Mouse (Mus musculus) midbrain, embryonic 11.5 days (tissue): ENCODE measurements around the gene Rpl29. TPM values are rescaled to one million over a fixed set of nuclear protein-coding genes. Genes with fewer than 3 reads are reported as not detected.

ENCODE experiments used
- ATAC-seq: fragments of 200-750 bp; cut with Nextera tagmentation; 2 replicates; pipeline ENCODE4 v1.8.0; 2017; ENCODE audit warnings: moderate TSS enrichment, moderate library complexity; ENCODE audit not compliant: low FRiP score
- DNase-seq: peaks from one replicate; pipeline ENCODE4 v3.0.0; 2015; ENCODE audit warnings: low spot score; ENCODE audit errors: missing footprints
- H3K27ac ChIP-seq: fragments of 300-500 bp; sonication (generic); 2 replicates; pipeline ENCODE4 v1.5.1; 2014; ENCODE audit warnings: low read depth, low read length
- H3K27me3 ChIP-seq: fragments of 300-500 bp; sonication (generic); 2 replicates; pipeline ENCODE4 v1.6.1; 2014; ENCODE audit warnings: mild to moderate bottlenecking, low read length, moderate library complexity, mixed read lengths; ENCODE audit not compliant: control insufficient read depth, insufficient read depth
- H3K36me3 ChIP-seq: fragments of 300-500 bp; sonication (generic); 2 replicates; pipeline ENCODE4 v1.6.1; 2014; ENCODE audit warnings: mild to moderate bottlenecking, low read length, moderate library complexity, mixed read lengths; ENCODE audit not compliant: control insufficient read depth, insufficient read depth
- H3K4me1 ChIP-seq: fragments of 300-500 bp; sonication (generic); 2 replicates; pipeline ENCODE4 v1.6.1; 2014; ENCODE audit warnings: low read length; ENCODE audit not compliant: control insufficient read depth, insufficient read depth
- H3K4me2 ChIP-seq: fragments of 300-500 bp; sonication (generic); 2 replicates; pipeline ENCODE4 v1.6.1; 2014; ENCODE audit warnings: mild to moderate bottlenecking, moderate library complexity
- H3K4me3 ChIP-seq: fragments of 300-500 bp; sonication (generic); 2 replicates; pipeline ENCODE4 v1.5.1; 2014; ENCODE audit warnings: low read depth, low read length
- H3K9ac ChIP-seq: fragments of 300-500 bp; sonication (generic); 2 replicates; pipeline ENCODE4 v1.6.1; 2014; ENCODE audit warnings: low read length
- H3K9me3 ChIP-seq: fragments of 300-500 bp; sonication (generic); 2 replicates; pipeline ENCODE4 v1.6.1; 2016; ENCODE audit warnings: low read length; ENCODE audit not compliant: control insufficient read depth
- WGBS: fragments of 180-500 bp; shearing (Covaris S2); extraction: QIAGEN DNeasy Blood & Tissue Kit; methylation state at CpG from one replicate; pipeline ENCODE4 v1.1.7; 2014; 5-methylcytosine and 5-hydroxymethylcytosine counted together
- polyA plus RNA-seq: library from polyadenylated mRNA; unstranded; fragments of >200 nt; fragmentation: Nextera tagmentation; extraction: Ambion mirVana; gene quantifications from 2 replicates; pipeline ENCODE4 v1.2.1, GENCODE M21; 2014

Rpl29 gene
- polyA plus RNA-seq, 1 experiment from 2014 or later: 874 TPM

DNA sequence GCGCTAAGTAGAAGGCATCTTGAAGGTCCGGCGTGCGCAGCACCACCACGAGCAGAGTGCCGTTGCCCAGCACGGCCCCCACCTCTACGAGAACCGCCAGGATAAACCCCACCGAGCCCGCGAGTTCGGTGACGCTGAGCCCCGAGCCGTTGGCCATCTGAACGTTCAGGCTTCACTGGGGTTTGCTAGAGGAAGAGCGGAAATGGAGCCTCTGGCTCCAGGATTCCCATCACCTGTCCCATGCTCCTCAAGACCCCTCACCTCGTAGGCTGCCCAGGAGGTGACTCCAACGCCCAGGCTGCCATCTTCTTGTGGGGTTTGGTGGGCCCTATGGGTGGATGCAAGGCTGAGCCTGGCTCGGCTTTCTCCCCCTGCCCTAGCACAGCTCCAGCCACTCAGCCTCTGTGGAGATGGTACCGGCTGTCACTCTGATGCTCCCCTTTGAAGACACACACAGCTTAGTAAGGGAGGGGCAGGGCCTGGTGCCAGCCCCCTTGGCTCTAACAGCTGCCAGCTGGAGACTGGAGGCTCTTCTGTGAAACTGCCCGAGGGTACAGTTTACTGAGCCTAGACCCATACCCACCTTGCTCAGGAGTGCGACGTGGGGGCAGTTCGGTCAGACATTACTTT is 36.4 kb downstream of the Rpl29 start, which contains the start of gene Gpr62:
Gpr62 (minus strand) TSS at position 368 of the 630 bp plus-strand sequence.
- 36% methylated on average over 26 of the region's 26 CpGs for WGBS
- Histone ChIP-seq H3K9ac (peak within 1 kb of the TSS; percentile 70), H3K4me2 (peak within 1 kb of the TSS; percentile 79), H3K36me3 (peaks cover 21% of the 10 kb centered on the region), H3K27ac (peak within 1 kb of the TSS; percentile 59), H3K27me3 (peaks cover 7% of the 10 kb centered on the region), H3K9me3 (no peaks in the 10 kb centered on the region), H3K4me3 (peak within 1 kb of the TSS; percentile 38), H3K4me1 (peaks cover 11% of the 10 kb centered on the region)
- DNase-seq (no peak), ATAC-seq (0 out of 2 replicates have a peak, but pooled peaks have one; percentile 1)

- H3K9me3 ChIP-seq: no peaks in the 10 kb centered on the region
- H3K27ac ChIP-seq: no peak overlapping the region
- WGBS: 87% methylated on average over 6 of the region's 6 CpGs
- H3K36me3 ChIP-seq: peaks cover 15% of the 10 kb centered on the region
- no peak overlapping the region for H3K9ac ChIP-seq
- peaks cover 13% of the 10 kb centered on the region for H3K4me1 ChIP-seq
- H3K27me3 ChIP-seq: peaks cover 7% of the 10 kb centered on the region
- DNase-seq: no peak
- ATAC-seq: no peak
- H3K4me2 ChIP-seq: no peak overlapping the region
- no peak overlapping the region for H3K4me3 ChIP-seq
Observed at GRCm38 (mm10) chr9:106466721-106467120, 37.5 kb downstream of the Rpl29 start.

DNA sequence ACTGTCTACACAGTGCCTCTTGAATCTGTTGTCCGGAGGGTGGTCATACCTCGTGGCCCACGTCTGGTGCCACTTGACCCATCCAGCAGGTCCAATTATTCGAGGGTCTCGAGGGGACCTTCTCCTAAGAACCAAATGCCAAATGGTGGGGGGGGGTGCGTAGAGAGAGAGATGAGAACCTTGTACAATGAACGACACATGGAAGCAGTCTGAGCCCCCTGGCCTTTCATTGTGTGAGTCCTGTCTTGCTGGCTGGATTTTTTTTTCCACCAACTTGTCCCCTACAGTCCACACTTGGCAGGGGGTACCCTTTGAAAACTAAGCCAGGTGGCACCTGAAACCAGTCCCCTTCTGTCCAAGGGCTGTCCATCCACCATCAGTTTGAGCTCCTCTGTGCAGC is 38.5 kb downstream of the Rpl29 start:
- no peak for ATAC-seq
- Histone ChIP-seq H3K9me3 (no peaks in the 10 kb centered on the region), H3K36me3 (peaks cover 7% of the 10 kb centered on the region), H3K4me3 (no peak overlapping the region), H3K27me3 (peaks cover 7% of the 10 kb centered on the region), H3K27ac (no peak overlapping the region), H3K4me1 (peaks cover 16% of the 10 kb centered on the region), H3K4me2 (no peak overlapping the region), H3K9ac (no peak overlapping the region)
- 87% methylated on average over 7 of the region's 7 CpGs for WGBS
- peak; percentile 53 for DNase-seq

GRCm38 (mm10) chr9:106469317-106469716 is 40.1 kb downstream of the Rpl29 start:
- ATAC-seq: no peak
- WGBS: 78% methylated on average over 6 of the region's 6 CpGs

DNA sequence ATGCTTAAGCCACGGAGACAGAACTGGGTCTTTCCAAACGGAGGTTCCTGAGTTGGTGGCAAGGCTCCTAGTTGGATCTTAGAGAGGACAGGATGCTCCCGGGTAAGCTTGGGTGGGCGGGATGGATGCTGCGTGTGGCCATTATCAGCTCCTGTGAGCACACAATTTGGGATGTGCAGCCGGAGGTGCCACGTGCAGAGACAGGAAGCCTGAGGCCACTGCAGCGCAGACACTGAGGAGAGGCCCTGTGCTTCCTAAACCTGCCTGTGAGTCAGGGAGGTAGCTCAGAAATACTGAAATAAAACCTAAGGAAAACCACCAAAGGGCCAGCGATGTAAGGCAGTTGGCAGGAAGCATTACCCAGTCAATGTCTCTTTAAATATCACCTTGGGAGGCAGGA is 40.5 kb downstream of the Rpl29 start:
- peaks cover 3% of the 10 kb centered on the region for H3K27me3 ChIP-seq

More at GRCm38 (mm10) chr9:106469317-106469716, 40.1 kb downstream of the Rpl29 start:
- peaks cover 18% of the 10 kb centered on the region for H3K4me1 ChIP-seq
- no peaks in the 10 kb centered on the region for H3K9me3 ChIP-seq
- H3K4me3 ChIP-seq: no peak overlapping the region
- no peak overlapping the region for H3K9ac ChIP-seq
- H3K36me3 ChIP-seq: no peaks in the 10 kb centered on the region; the same call in 1 of the 2 replicates
- peaks cover 3% of the 10 kb centered on the region for H3K27me3 ChIP-seq
- no peak overlapping the region for H3K4me2 ChIP-seq
- DNase-seq: no peak
- no peak overlapping the region for H3K27ac ChIP-seq

DNA sequence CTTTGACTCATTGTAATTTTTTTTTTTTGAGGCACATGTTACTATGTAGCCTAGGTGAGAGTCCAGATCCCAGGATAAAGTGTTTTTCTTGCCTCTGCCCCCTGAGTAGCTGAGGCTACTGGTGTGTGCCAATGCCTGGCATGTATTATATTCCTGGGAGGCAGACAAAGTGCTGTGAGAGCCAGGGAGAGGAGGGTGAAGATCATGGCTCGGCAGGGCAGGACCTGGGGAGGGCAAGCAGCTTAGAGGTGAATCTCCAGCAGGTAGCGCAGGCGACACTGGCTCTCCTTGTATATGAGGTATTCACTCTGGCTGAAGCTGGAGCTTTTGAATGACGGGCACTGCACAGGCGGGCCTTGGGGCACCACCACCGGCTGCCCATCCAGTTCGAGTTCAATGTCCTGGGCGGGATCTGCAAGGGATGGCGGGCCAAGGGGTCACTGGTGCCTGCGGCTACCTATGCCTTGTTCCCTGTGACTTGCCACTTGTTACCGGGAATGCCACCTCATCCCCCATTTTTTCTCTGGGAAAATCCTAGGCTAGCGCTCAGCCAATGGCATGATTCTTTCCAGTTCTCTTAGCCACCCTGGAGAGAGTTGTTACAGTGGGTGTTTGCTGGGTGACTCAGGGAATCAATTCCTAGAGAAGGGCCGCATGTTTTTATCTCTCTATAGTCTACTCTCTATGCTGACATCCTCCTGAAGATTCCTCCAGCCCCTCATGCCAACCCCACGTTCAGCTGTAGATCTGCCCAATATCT is 41.9 kb downstream of the Rpl29 start:
- Histone ChIP-seq H3K4me3 (no peak overlapping the region), H3K4me2 (no peak overlapping the region), H3K4me1 (peaks cover 17% of the 10 kb centered on the region), H3K9ac (no peak overlapping the region; the same call in 1 of the 2 replicates), H3K27ac (no peak overlapping the region), H3K9me3 (no peaks in the 10 kb centered on the region), H3K36me3 (no peaks in the 10 kb centered on the region), H3K27me3 (no peaks in the 10 kb centered on the region; the same call in 1 of the 2 replicates)
- 67% methylated on average over 14 of the region's 14 CpGs for WGBS
- ATAC-seq (no peak), DNase-seq (no peak)

More for the DNA sequence above, 40.5 kb downstream of the Rpl29 start:
- Histone ChIP-seq H3K9me3 (no peaks in the 10 kb centered on the region), H3K4me3 (no peak overlapping the region), H3K27ac (no peak overlapping the region), H3K36me3 (no peaks in the 10 kb centered on the region), H3K4me1 (peaks cover 18% of the 10 kb centered on the region), H3K4me2 (no peak overlapping the region), H3K9ac (no peak overlapping the region)
- DNase-seq (no peak), ATAC-seq (no peak)
- 80% methylated on average over 9 of the region's 9 CpGs for WGBS

- ATAC-seq: no peak
- no peak overlapping the region for H3K9ac ChIP-seq
- H3K36me3 ChIP-seq: no peaks in the 10 kb centered on the region
- no peak for DNase-seq
- H3K27me3 ChIP-seq: no peaks in the 10 kb centered on the region
- H3K9me3 ChIP-seq: no peaks in the 10 kb centered on the region
- peaks cover 21% of the 10 kb centered on the region for H3K4me1 ChIP-seq
- H3K4me2 ChIP-seq: no peak overlapping the region
- 11% methylated on average over 5 of the region's 5 CpGs for WGBS
- no peak overlapping the region for H3K4me3 ChIP-seq
- no peak overlapping the region for H3K27ac ChIP-seq
Observed at GRCm38 (mm10) chr9:106471892-106472291, 42.6 kb downstream of the Rpl29 start.

GRCm38 (mm10) chr9:106472321-106472720 is 43.1 kb downstream of the Rpl29 start:
- H3K27ac ChIP-seq: no peak overlapping the region
- no peaks in the 10 kb centered on the region for H3K27me3 ChIP-seq
- H3K4me2 ChIP-seq: no peak overlapping the region
- no peak overlapping the region for H3K9ac ChIP-seq
- DNase-seq: peak; percentile 81
- H3K4me1 ChIP-seq: peaks cover 21% of the 10 kb centered on the region
- no peaks in the 10 kb centered on the region for H3K36me3 ChIP-seq
- ATAC-seq: no peak
- no peaks in the 10 kb centered on the region for H3K9me3 ChIP-seq
- no peak overlapping the region for H3K4me3 ChIP-seq
- WGBS: 76% methylated on average over 4 of the region's 4 CpGs

DNA sequence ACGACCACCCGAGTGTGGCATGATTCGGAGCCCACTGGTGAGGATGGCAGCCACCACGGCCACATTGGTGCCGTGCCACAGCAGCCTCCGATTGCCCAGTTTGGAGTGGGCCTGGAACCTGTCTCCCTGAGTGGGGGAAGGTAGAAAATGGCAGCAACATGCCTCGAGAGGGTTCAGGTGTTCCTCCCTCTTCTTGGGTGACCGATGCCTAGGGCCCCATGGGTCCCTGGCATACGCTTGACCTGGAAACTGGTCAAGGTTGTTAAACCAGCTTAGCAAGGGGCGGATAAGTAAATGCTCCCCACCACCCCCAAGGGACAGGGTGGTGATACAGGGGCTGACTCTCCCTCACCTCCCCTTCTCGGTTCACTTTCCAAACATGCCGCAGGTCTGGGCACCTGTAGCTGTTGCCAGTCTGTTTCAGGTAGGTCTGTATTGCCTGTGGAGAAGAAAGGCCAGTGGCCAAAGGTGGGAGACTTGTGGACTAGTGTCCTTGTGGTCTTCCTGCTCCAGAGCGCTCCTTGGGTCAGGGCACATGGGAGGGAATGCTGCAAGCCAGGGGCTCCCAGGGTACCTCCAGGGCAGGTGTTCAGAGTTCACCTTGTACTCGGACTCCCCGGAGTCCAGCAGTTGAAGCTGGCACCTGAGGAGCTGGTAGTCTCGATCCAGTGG is 44.0 kb downstream of the Rpl29 start:
- 90% methylated on average over 16 of the region's 16 CpGs for WGBS
- Histone ChIP-seq H3K9me3 (no peaks in the 10 kb centered on the region), H3K4me1 (peaks cover 28% of the 10 kb centered on the region), H3K27me3 (no peaks in the 10 kb centered on the region), H3K36me3 (no peaks in the 10 kb centered on the region), H3K9ac (no peak overlapping the region), H3K27ac (no peak overlapping the region), H3K4me3 (no peak overlapping the region), H3K4me2 (no peak overlapping the region)
- DNase-seq: peak; percentile 74
- ATAC-seq: no peak
